Mouse (Mus musculus) liver, embryonic 16.5 days (tissue): Measurements from ENCODE around the gene Entpd1. TPM values are rescaled to one million over a fixed set of nuclear protein-coding genes. Genes with fewer than 3 reads are reported as not detected.
"Not testable (repeated sequence)": the region's sequence is repeated elsewhere in the genome, so short reads cannot be mapped to it uniquely, and the experiment has no call there.

Experiments
- ATAC-seq: fragments of 200-750 bp; cut with Nextera tagmentation; 2 replicates; pipeline ENCODE4 v1.8.0; 2017; ENCODE audit warnings: low read depth, mild to moderate bottlenecking, moderate number of reproducible peaks, moderate library complexity
- H3K27ac ChIP-seq: fragments of 300-500 bp; sonication (generic); 2 replicates; pipeline ENCODE4 v1.5.1; 2014; ENCODE audit warnings: mild to moderate bottlenecking, low read length
- H3K27me3 ChIP-seq: fragments of 300-500 bp; sonication (generic); 2 replicates; pipeline ENCODE4 v1.6.1; 2014; ENCODE audit warnings: low read depth, low read length, mixed read lengths; ENCODE audit not compliant: control insufficient read depth, insufficient read depth
- H3K36me3 ChIP-seq: fragments of 300-500 bp; sonication (generic); 2 replicates; pipeline ENCODE4 v1.6.1; 2014; ENCODE audit warnings: mild to moderate bottlenecking; ENCODE audit not compliant: control insufficient read depth, insufficient read depth
- H3K4me1 ChIP-seq: fragments of 300-500 bp; sonication (generic); 2 replicates; pipeline ENCODE4 v1.6.1; 2014; ENCODE audit warnings: low read depth, low read length, mixed read lengths; ENCODE audit not compliant: control insufficient read depth
- H3K4me2 ChIP-seq: fragments of 300-500 bp; sonication (generic); 2 replicates; pipeline ENCODE4 v1.6.1; 2014; ENCODE audit warnings: low read depth, low read length, mixed read lengths
- H3K4me3 ChIP-seq: fragments of 300-500 bp; sonication (generic); 2 replicates; pipeline ENCODE4 v1.5.1; 2014; ENCODE audit warnings: low read depth, mild to moderate bottlenecking, low read length
- H3K9ac ChIP-seq: fragments of 300-500 bp; sonication (generic); 2 replicates; pipeline ENCODE4 v1.6.1; 2014; ENCODE audit warnings: low read depth, low read length
- H3K9me3 ChIP-seq: fragments of 300-500 bp; sonication (generic); replicated peaks from 2 replicates; pipeline ENCODE4 v1.6.1; 2016; ENCODE audit warnings: low read length; ENCODE audit not compliant: control insufficient read depth
- WGBS: fragments of 180-500 bp; shearing (Covaris S2); extraction: QIAGEN DNeasy Blood & Tissue Kit; methylation state at CpG from one replicate; pipeline ENCODE4 v1.1.7; 2014; ENCODE audit not compliant: insufficient replicate concordance; 5-methylcytosine and 5-hydroxymethylcytosine counted together
- polyA plus RNA-seq: library from polyadenylated mRNA; unstranded; fragments of >200 nt; fragmentation: Nextera tagmentation; extraction: Ambion mirVana; gene quantifications from 2 replicates; pipeline ENCODE4 v1.2.1, GENCODE M21; 2015

The Entpd1 gene
- polyA plus RNA-seq, 1 experiment from 2014 or later, result 4.7 TPM

DNA sequence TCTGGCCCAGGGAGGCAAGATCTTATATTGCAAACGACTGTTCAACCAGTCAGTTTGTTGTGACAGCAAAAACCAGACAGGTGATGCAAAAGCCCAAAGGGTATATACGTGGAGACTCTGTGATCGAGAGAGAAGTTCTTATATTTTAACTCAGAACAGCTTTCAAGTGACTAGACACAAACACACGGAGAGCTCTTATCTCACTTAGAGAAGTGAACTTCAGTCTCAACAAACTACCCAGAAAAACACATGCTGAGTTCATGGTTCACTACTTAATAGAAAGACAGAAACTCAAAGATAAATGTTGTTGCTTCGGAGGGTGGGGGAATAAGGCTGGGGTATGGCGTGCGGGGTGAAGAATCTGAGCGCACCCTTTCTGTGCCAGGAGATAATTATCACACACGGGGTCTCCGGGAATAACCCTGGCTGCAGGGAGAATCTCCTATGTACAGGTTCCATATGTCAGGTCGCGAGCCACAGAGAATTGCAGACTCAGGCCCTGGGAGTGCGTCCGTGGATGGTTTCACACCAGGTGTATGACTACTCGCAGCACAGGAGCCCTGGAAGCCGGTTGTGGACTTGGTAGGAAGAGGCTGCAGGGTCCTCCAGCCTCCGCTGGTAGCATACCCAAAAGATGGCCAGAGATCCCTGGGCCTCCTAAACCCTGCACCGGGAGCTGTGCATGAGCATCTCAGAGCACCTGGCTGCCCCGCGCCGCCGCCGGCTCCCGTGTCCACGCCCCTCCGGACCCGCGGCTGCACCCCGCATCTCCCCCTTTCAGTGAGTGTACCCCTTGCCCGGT lies 24.5 kb upstream of the Entpd1 start:
- Histone ChIP-seq H3K4me3 (peak overlapping the region; percentile 83), H3K9ac (peak overlapping the region; percentile 76), H3K27ac (peak overlapping the region; percentile 71), H3K36me3 (no peaks in the 10 kb centered on the region), H3K27me3 (no peaks in the 10 kb centered on the region), H3K4me2 (peak overlapping the region; percentile 95), H3K9me3 (no peaks in the 10 kb centered on the region), H3K4me1 (peaks cover 24% of the 10 kb centered on the region)
- ATAC-seq, result peak; percentile 51
- 2% methylated on average over 30 of the region's 30 CpGs for WGBS

GRCm38 (mm10) chr19:40588293-40588654 lies 23.9 kb upstream of the Entpd1 start, which contains the start of gene Aldh18a1:
Aldh18a1 (minus strand) TSS chr19:40588463.
- WGBS, result 0% methylated on average over 34 of the region's 34 CpGs
- peak within 1 kb of the TSS; percentile 76 for H3K9ac ChIP-seq
- H3K9me3 ChIP-seq, result no peaks in the 10 kb centered on the region
- peak within 1 kb of the TSS; percentile 95 for H3K4me2 ChIP-seq
- no peaks in the 10 kb centered on the region for H3K27me3 ChIP-seq
- H3K27ac ChIP-seq, result peak within 1 kb of the TSS; percentile 71
- no peaks in the 10 kb centered on the region for H3K36me3 ChIP-seq
- peaks cover 24% of the 10 kb centered on the region for H3K4me1 ChIP-seq
- ATAC-seq, result peak; percentile 88
- peak within 1 kb of the TSS; percentile 83 for H3K4me3 ChIP-seq

DNA sequence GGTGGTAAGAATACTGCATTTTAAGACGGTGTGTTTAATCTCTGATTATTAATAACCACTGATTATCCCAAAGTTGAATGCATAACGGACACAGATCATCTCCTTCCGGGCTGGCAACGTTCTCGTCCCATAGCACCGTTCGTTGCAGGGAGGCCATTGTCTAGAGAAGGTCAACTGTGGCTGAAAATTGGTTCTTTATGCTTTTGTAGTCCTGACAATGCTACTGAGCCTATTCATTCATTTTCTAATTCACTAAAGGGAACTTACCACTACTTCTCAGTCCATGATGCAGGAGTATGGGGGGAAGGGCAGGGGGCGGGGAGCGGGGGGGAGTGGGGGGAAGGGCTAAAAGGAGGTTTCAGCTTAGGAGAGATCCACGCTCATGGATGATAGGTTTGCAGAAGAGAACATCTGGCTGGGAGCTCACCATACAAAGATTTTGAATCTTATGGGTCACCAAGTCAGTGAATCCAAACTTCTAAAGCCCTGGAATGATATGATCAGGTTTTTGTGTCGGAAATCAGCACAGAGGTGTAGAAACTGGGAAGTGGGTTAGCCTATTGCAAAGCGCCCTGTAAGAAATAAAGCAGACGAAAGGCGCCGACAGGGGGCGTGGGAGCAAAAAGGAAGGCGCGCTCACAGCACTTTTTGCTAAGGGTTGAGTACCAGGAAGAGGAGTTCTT lies 23.2 kb upstream of the Entpd1 start:
- ATAC-seq, result peak; percentile 46
- peak overlapping the region; percentile 83 for H3K4me3 ChIP-seq
- H3K27me3 ChIP-seq, result no peaks in the 10 kb centered on the region
- H3K27ac ChIP-seq, result peak overlapping the region; percentile 41
- no peaks in the 10 kb centered on the region for H3K36me3 ChIP-seq
- H3K4me1 ChIP-seq, result peaks cover 24% of the 10 kb centered on the region
- peak overlapping the region; percentile 95 for H3K4me2 ChIP-seq
- H3K9me3 ChIP-seq, result no peaks in the 10 kb centered on the region
- under 1% methylated on average over 18 of the region's 18 CpGs for WGBS
- peak overlapping the region; percentile 76 for H3K9ac ChIP-seq

DNA sequence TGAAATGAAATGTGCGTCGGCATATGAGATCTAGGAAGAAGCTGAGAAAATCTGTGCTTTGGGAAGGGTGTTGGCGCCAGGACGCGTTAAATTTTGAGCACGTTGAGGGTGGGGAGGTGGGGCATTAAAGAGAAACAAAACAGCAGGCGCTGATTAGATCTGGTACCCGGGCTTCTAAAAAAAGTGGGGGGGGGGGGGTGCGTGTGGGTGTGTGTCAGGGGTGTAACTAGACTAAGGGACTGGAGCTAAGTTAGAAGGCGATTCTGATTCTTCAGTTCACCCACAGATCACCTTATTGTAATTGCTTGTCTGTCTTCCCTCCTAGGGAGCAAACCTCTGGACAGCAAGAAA lies 22.7 kb upstream of the Entpd1 start:
- Histone ChIP-seq H3K4me1 (peaks cover 24% of the 10 kb centered on the region), H3K4me2 (peak overlapping the region; percentile 95), H3K9me3 (no peaks in the 10 kb centered on the region), H3K4me3 (peak overlapping the region; percentile 83), H3K36me3 (no peaks in the 10 kb centered on the region), H3K27me3 (no peaks in the 10 kb centered on the region), H3K9ac (peak overlapping the region; percentile 76), H3K27ac (peak overlapping the region; percentile 41; the same call in 1 of the 2 replicates)
- 1% methylated on average over 10 of the region's 10 CpGs for WGBS
- ATAC-seq, result no peak

DNA sequence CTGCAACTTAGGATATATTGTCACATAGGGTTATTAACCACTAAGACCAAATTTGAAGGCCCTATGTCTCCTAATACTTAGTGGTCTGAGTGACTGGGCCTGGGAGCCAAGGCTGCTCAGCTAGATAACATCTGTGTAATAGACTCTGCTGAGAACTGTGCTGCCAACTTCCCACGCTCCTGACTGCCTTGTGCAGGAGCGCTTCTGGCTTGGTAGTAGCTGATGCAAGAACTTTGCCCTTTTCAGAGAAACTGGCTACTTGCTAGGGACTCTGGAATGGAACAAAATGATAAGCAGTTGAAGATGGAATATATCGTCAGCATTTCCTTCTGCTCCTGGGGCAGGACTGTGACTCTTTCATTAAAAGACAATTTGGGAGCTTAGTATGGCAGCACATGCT lies 16.9 kb upstream of the Entpd1 start:
- WGBS, result 69% methylated on average over 3 of the region's 3 CpGs
- Histone ChIP-seq H3K4me2 (no peak overlapping the region), H3K4me1 (no peaks in the 10 kb centered on the region; the same call in 1 of the 2 replicates), H3K27ac (no peak overlapping the region), H3K27me3 (no peaks in the 10 kb centered on the region), H3K9me3 (no peaks in the 10 kb centered on the region), H3K36me3 (no peaks in the 10 kb centered on the region), H3K4me3 (no peak overlapping the region), H3K9ac (no peak overlapping the region)
- no peak for ATAC-seq

DNA sequence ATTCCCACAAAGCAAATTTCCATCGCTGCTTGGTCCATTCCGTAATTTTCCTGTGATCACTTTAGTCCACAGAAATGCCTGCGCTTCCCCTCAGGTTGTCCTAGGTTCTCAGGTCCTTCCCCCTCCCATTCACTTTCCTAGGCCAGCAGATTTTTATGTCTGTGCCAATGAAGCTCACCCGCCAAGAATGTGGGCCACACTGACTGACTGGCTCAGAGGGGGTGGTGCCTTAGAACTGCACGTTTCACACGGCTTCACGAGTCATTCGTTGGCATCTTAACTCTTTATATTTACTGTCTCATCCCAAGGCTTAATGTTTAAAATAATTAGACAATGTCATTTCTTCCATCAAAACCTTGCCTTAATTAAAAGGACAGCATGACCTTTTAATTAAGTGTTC lies 16.3 kb upstream of the Entpd1 start:
- Histone ChIP-seq H3K27ac (no peak overlapping the region), H3K27me3 (no peaks in the 10 kb centered on the region), H3K9me3 (no peaks in the 10 kb centered on the region), H3K4me2 (no peak overlapping the region), H3K36me3 (no peaks in the 10 kb centered on the region), H3K9ac (no peak overlapping the region), H3K4me1 (no peaks in the 10 kb centered on the region), H3K4me3 (no peak overlapping the region)
- no peak for ATAC-seq
- WGBS, result 76% methylated on average over 8 of the region's 8 CpGs

DNA sequence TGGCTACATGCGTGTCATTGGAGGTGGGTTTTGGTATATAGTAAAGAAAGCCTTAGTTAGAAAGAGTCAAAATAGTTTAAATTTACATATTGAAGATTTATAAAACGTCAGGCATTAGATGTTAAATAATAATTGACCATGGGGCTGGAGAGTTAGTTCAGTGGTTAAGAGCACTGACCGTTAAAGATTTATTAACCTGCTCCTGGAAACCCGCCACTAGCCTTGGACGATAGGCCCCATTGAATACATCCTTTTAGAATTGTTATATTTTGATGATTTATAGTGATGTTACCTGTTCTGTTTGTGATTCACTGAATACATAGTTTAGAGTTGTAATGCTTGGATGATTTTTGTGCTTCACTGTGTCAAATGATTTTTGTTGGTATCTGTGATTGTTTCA lies 11.3 kb upstream of the Entpd1 start:
- not testable (repeated sequence) for H3K27me3 ChIP-seq, H3K4me3 ChIP-seq, ATAC-seq, H3K27ac ChIP-seq, H3K9ac ChIP-seq, H3K9me3 ChIP-seq, H3K4me2 ChIP-seq, H3K4me1 ChIP-seq, H3K36me3 ChIP-seq
- 74% methylated on average over 5 of the region's 5 CpGs for WGBS

DNA sequence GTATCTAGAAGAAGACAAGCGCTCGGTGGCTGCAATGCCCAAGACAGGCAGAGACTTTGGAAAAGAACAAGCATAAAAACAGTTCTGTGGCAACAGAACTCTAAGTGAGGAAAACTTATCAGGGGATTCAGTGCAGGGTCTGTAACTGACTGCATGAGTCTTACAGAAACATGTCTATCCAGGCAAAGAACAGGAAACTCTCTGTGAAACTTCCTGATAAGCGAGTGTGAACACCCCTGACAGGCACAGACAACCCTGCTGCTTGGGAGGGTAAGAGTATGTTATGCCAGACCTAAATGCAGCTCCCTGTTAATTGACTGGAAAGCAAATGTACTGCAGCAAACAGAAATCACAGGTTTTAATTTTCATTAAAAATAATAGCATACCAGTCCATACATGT lies 10.3 kb upstream of the Entpd1 start:
- H3K36me3 ChIP-seq, result no peaks in the 10 kb centered on the region
- no peak for ATAC-seq
- H3K4me1 ChIP-seq, result no peaks in the 10 kb centered on the region; the same call in none of the 2 replicates
- no peaks in the 10 kb centered on the region for H3K27me3 ChIP-seq
- no peaks in the 10 kb centered on the region for H3K9me3 ChIP-seq
- no peak overlapping the region for H3K4me3 ChIP-seq
- H3K27ac ChIP-seq, result no peak overlapping the region
- H3K9ac ChIP-seq, result no peak overlapping the region
- no peak overlapping the region for H3K4me2 ChIP-seq
- WGBS, result 38% methylated on average over 3 of the region's 3 CpGs

- H3K27me3 ChIP-seq, result no peaks in the 10 kb centered on the region
- H3K27ac ChIP-seq, result no peak overlapping the region
- H3K9ac ChIP-seq, result no peak overlapping the region
- no peak overlapping the region for H3K4me3 ChIP-seq
- no peaks in the 10 kb centered on the region; the same call in 1 of the 2 replicates for H3K36me3 ChIP-seq
- H3K4me1 ChIP-seq, result no peaks in the 10 kb centered on the region; the same call in none of the 2 replicates
- H3K9me3 ChIP-seq, result no peaks in the 10 kb centered on the region
- H3K4me2 ChIP-seq, result no peak overlapping the region
- WGBS, result 76% methylated on average over 9 of the region's 9 CpGs
- no peak for ATAC-seq
Measured at GRCm38 (mm10) chr19:40605189-40605588, 7.0 kb upstream of the Entpd1 start.
